Mouse (Mus musculus) lung, embryonic 14.5 days (tissue): ENCODE data around the gene Srebf1. TPM values are rescaled to one million over a fixed set of nuclear protein-coding genes. Genes with fewer than 3 reads are reported as not detected.

Experiments used
- ATAC-seq: fragments of 200-750 bp; cut with Nextera tagmentation; 2 replicates; pipeline ENCODE4 v1.8.0; 2017; ENCODE audit warnings: mild to moderate bottlenecking, moderate TSS enrichment, moderate library complexity; ENCODE audit not compliant: insufficient read depth
- DNase-seq: peaks from one replicate; pipeline ENCODE4 v3.0.0-alpha.2; 2015
- H3K27ac ChIP-seq: fragments of 300-500 bp; sonication (generic); 2 replicates; pipeline ENCODE4 v1.5.1; 2014; ENCODE audit warnings: low read depth, mild to moderate bottlenecking, moderate library complexity
- H3K27me3 ChIP-seq: fragments of 300-500 bp; sonication (generic); 2 replicates; pipeline ENCODE4 v1.6.1; 2014; ENCODE audit warnings: low read length, control low read depth; ENCODE audit not compliant: insufficient read depth
- H3K36me3 ChIP-seq: fragments of 300-500 bp; sonication (generic); 2 replicates; pipeline ENCODE4 v1.6.1; 2014; ENCODE audit warnings: control low read depth; ENCODE audit not compliant: insufficient read depth
- H3K4me1 ChIP-seq: fragments of 300-500 bp; sonication (generic); 2 replicates; pipeline ENCODE4 v1.6.1; 2014; ENCODE audit warnings: antibody characterized with exemption, control low read depth; ENCODE audit not compliant: insufficient read depth
- H3K4me2 ChIP-seq: fragments of 300-500 bp; sonication (generic); 2 replicates; pipeline ENCODE4 v1.6.1; 2014; ENCODE audit warnings: mild to moderate bottlenecking
- H3K4me3 ChIP-seq: fragments of 300-500 bp; sonication (generic); 2 replicates; pipeline ENCODE4 v1.5.1; 2014; ENCODE audit warnings: low read depth, low read length
- H3K9ac ChIP-seq: fragments of 300-500 bp; sonication (generic); 2 replicates; pipeline ENCODE4 v1.6.1; 2014
- H3K9me3 ChIP-seq: fragments of 300-500 bp; sonication (generic); 2 replicates; pipeline ENCODE4 v1.6.1; 2016; ENCODE audit warnings: low read depth, low read length, control low read depth
- CTCF ChIP-seq: IDR thresholded peaks from 2 replicates; pipeline ENCODE4 v1.5.1; 2016; ENCODE audit warnings: antibody characterized with exemption, low read depth
- WGBS: fragments of 180-500 bp; shearing (Covaris S2); extraction: QIAGEN DNeasy Blood & Tissue Kit; methylation state at CpG from one replicate; pipeline ENCODE4 v1.1.7; 2014; 5-methylcytosine and 5-hydroxymethylcytosine counted together
- polyA plus RNA-seq: library from polyadenylated mRNA; unstranded; fragments of >200 nt; fragmentation: Nextera tagmentation; extraction: Ambion mirVana; gene quantifications from 2 replicates; pipeline ENCODE4 v1.2.1, GENCODE M21; 2014

Gene Srebf1
- polyA plus RNA-seq, 1 experiment from 2014 or later = 73.9 TPM

GRCm38 (mm10) chr11:60233235-60233634 lies 10.9 kb upstream of the Srebf1 start:
- H3K4me1 ChIP-seq = peaks cover 17% of the 10 kb centered on the region
- H3K27ac ChIP-seq = peak overlapping the region; percentile 60; the same call in 1 of the 2 replicates
- DNase-seq = peak; percentile 28
- no peaks in the 10 kb centered on the region for H3K27me3 ChIP-seq
- WGBS = 59% methylated on average over 8 of the region's 8 CpGs
- peaks cover 7% of the 10 kb centered on the region; the same call in 1 of the 2 replicates for H3K36me3 ChIP-seq
- H3K9ac ChIP-seq = peak overlapping the region; percentile 9; the same call in 1 of the 2 replicates
- H3K4me3 ChIP-seq = no peak overlapping the region
- no peak overlapping the region for H3K4me2 ChIP-seq
- H3K9me3 ChIP-seq = no peaks in the 10 kb centered on the region
- peak; percentile 48; the same call in 1 of the 2 replicates for ATAC-seq
- TF ChIP-seq CTCF = no peak

DNA sequence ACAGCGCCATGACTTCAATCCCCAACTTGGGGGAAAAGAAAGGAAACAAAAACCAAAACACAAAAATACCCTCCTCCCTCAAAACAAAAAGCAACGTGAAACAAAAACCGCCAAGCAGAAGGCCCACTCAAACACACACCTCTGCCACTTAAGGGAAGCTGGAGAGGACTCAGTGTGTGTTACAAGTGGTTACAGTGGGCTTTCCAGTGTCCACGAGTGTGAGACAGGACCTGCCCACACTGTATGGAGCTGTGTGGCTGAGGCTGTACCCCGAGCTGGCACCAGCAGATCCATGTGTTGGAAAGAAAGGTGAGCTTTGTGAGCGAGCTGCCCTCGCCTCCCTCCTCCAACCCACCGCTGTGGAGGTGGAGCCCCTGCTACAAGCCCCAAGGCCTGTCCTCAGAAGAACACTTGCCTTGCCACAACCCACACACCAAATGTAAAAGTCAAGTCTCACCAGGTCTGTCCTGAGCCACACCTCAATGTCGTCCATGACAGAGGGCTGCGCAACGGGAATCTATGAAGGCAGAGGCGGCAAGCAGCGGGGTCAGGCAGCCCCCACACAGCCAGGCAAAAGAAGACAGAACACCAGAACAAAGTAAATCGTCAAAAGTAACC lies 10.2 kb upstream of the Srebf1 start:
- Histone ChIP-seq H3K4me2 (no peak overlapping the region), H3K9me3 (no peaks in the 10 kb centered on the region), H3K36me3 (peaks cover 7% of the 10 kb centered on the region; the same call in 1 of the 2 replicates), H3K4me3 (no peak overlapping the region), H3K4me1 (peaks cover 17% of the 10 kb centered on the region), H3K27me3 (no peaks in the 10 kb centered on the region), H3K9ac (peak overlapping the region; percentile 6; the same call in 1 of the 2 replicates), H3K27ac (peak overlapping the region; percentile 46; the same call in 1 of the 2 replicates)
- ATAC-seq = no peak
- no peak for TF ChIP-seq CTCF
- WGBS = 61% methylated on average over 14 of the region's 14 CpGs
- no peak for DNase-seq

DNA sequence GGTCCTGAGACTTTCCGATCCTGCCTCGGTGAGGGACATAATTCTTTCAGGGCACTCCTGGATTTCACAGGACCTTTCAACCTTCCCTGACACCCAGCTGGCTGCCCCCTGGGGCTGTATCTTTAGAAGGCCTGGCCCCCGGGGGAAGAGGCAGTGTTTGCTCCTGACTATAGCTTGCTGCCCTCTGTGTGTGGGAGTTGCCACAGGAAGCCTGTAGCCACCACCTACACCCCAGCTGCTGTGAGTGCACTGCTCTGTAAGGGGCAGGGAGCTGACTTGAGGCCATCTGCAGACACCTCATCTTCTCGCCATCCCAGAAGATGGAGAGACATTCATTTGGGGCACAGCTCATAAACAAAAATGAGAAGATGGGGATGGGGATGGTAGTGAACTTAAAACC lies 9.6 kb upstream of the Srebf1 start:
- no peak overlapping the region for H3K4me2 ChIP-seq
- DNase-seq (no peak), ATAC-seq (no peak)
- no peak overlapping the region; the same call in 1 of the 2 replicates for H3K9ac ChIP-seq
- peaks cover 17% of the 10 kb centered on the region for H3K4me1 ChIP-seq
- peaks cover 7% of the 10 kb centered on the region; the same call in 1 of the 2 replicates for H3K36me3 ChIP-seq
- no peak for TF ChIP-seq CTCF
- WGBS = 24% methylated on average over 4 of the region's 4 CpGs
- H3K27ac ChIP-seq = peak overlapping the region; percentile 8; the same call in 1 of the 2 replicates
- no peak overlapping the region for H3K4me3 ChIP-seq
- H3K9me3 ChIP-seq = no peaks in the 10 kb centered on the region
- no peaks in the 10 kb centered on the region for H3K27me3 ChIP-seq

GRCm38 (mm10) chr11:60231326-60231725 lies 8.9 kb upstream of the Srebf1 start:
- TF ChIP-seq CTCF = no peak
- Histone ChIP-seq H3K9ac (no peak overlapping the region), H3K4me1 (peaks cover 17% of the 10 kb centered on the region), H3K36me3 (peaks cover 3% of the 10 kb centered on the region; the same call in 1 of the 2 replicates), H3K27me3 (no peaks in the 10 kb centered on the region), H3K27ac (0 out of 2 replicates have a peak overlapping the region, but pooled peaks have one; percentile 8), H3K9me3 (no peaks in the 10 kb centered on the region), H3K4me2 (no peak overlapping the region), H3K4me3 (no peak overlapping the region)
- 67% methylated on average over 3 of the region's 3 CpGs for WGBS
- DNase-seq (no peak), ATAC-seq (no peak)

- Histone ChIP-seq H3K27ac (peak overlapping the region; percentile 42; the same call in 1 of the 2 replicates), H3K4me2 (no peak overlapping the region), H3K36me3 (0 out of 2 replicates have a peak, but pooled peaks cover 3% of the 10 kb centered on the region), H3K9ac (no peak overlapping the region), H3K9me3 (no peaks in the 10 kb centered on the region), H3K4me1 (peaks cover 17% of the 10 kb centered on the region), H3K4me3 (no peak overlapping the region), H3K27me3 (no peaks in the 10 kb centered on the region)
- ATAC-seq (no peak), DNase-seq (no peak)
- WGBS = 91% methylated on average over 7 of the region's 7 CpGs
- no peak for TF ChIP-seq CTCF
Measured at GRCm38 (mm10) chr11:60230512-60230911, 8.1 kb upstream of the Srebf1 start.

DNA sequence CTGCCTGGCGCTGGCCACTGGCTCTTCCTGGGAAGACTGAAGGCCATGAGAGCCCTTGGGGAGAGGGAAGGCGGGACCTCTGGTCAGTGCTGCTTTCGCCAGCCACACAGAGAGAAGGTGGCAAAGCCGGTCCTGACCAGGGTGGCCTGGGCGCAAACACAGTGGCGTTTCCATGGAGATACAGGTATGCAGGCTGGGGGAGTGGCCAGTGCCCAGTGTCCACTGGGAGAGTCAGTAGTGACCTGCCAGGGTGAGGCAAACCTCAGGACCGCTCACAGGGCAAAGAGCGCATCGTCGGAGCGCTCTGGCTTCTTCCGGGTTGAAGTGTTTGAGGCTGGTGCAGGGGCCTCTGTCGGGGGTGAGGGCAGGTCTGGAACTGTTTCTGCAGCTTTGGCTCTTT lies 7.4 kb upstream of the Srebf1 start:
- peak overlapping the region; percentile 38; the same call in 1 of the 2 replicates for H3K27ac ChIP-seq
- no peak overlapping the region for H3K4me2 ChIP-seq
- no peak overlapping the region for H3K4me3 ChIP-seq
- WGBS = 63% methylated on average over 13 of the region's 13 CpGs
- H3K9me3 ChIP-seq = no peaks in the 10 kb centered on the region
- ATAC-seq (no peak), DNase-seq (no peak)
- TF ChIP-seq CTCF = no peak
- no peak overlapping the region for H3K9ac ChIP-seq
- peaks cover 17% of the 10 kb centered on the region for H3K4me1 ChIP-seq
- no peaks in the 10 kb centered on the region for H3K27me3 ChIP-seq
- H3K36me3 ChIP-seq = 0 out of 2 replicates have a peak, but pooled peaks cover 3% of the 10 kb centered on the region

DNA sequence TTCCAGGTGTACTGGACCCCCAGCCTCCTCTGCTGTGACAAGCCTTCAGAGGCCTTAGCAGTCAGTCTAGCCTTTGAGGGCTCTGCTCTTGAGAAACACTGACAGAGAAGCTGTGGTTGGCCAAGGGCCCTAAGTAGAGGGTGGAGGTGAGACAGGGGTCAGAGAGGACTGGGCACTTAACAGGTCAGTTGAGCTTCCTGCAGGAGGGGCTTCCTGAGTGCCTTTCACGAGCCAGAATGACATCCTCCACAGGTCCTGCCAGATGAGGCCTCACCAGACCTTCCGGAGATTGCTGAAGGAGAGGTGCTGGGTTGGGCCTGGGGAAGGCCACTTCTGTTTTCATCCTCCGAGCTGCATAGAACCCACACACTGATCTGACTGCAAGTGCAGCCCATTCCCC lies 6.1 kb upstream of the Srebf1 start:
- Histone ChIP-seq H3K4me2 (no peak overlapping the region), H3K36me3 (0 out of 2 replicates have a peak, but pooled peaks cover 3% of the 10 kb centered on the region), H3K9me3 (no peaks in the 10 kb centered on the region), H3K4me1 (peaks cover 17% of the 10 kb centered on the region), H3K4me3 (no peak overlapping the region), H3K9ac (no peak overlapping the region), H3K27me3 (no peaks in the 10 kb centered on the region), H3K27ac (no peak overlapping the region)
- 55% methylated on average over 3 of the region's 3 CpGs for WGBS
- TF ChIP-seq CTCF = no peak
- no peak for ATAC-seq
- no peak for DNase-seq
